Mouse (Mus musculus) neural tube, embryonic 15.5 days (tissue): ENCODE data around the gene Pex26. TPM values are rescaled to one million over a fixed set of nuclear protein-coding genes. Genes with fewer than 3 reads are reported as not detected.
A peak's percentile ranks its signal among the peaks of the same experiment; 100 is the strongest.

Experiments used
- ATAC-seq: fragments of 200-750 bp; cut with Nextera tagmentation; 2 replicates; pipeline ENCODE4 v1.8.0; 2017; ENCODE audit warnings: mild to moderate bottlenecking, moderate TSS enrichment, moderate library complexity; ENCODE audit not compliant: low FRiP score
- H3K27ac ChIP-seq: fragments of 300-500 bp; sonication (generic); replicated peaks from 2 replicates; pipeline ENCODE4 v1.5.1; 2015; ENCODE audit warnings: mild to moderate bottlenecking, inconsistent platforms
- H3K27me3 ChIP-seq: fragments of 300-500 bp; sonication (generic); replicated peaks from 2 replicates; pipeline ENCODE4 v1.6.1; 2015; ENCODE audit warnings: inconsistent platforms
- H3K36me3 ChIP-seq: fragments of 300-500 bp; sonication (generic); 2 replicates; pipeline ENCODE4 v1.6.1; 2015; ENCODE audit warnings: inconsistent platforms
- H3K4me1 ChIP-seq: fragments of 300-500 bp; sonication (generic); 2 replicates; pipeline ENCODE4 v1.6.1; 2015; ENCODE audit warnings: inconsistent platforms
- H3K4me2 ChIP-seq: fragments of 300-500 bp; sonication (generic); 2 replicates; pipeline ENCODE4 v1.6.1; 2015; ENCODE audit warnings: inconsistent platforms, mild to moderate bottlenecking, moderate library complexity
- H3K4me3 ChIP-seq: fragments of 300-500 bp; sonication (generic); replicated peaks from 2 replicates; pipeline ENCODE4 v1.5.1; 2015; ENCODE audit warnings: mild to moderate bottlenecking, inconsistent platforms
- H3K9ac ChIP-seq: fragments of 300-500 bp; sonication (generic); replicated peaks from 2 replicates; pipeline ENCODE4 v1.6.1; 2015; ENCODE audit warnings: mild to moderate bottlenecking, inconsistent platforms
- H3K9me3 ChIP-seq: fragments of 300-500 bp; sonication (generic); replicated peaks from 2 replicates; pipeline ENCODE4 v1.6.1; 2016; ENCODE audit warnings: inconsistent platforms
- WGBS: fragments of 180-500 bp; shearing (Covaris S2); methylation state at CpG from one replicate; pipeline ENCODE4 v1.1.7; 2015; ENCODE audit warnings: mixed read lengths; 5-methylcytosine and 5-hydroxymethylcytosine counted together
- polyA plus RNA-seq: library from polyadenylated mRNA; unstranded; fragments of >200 nt; fragmentation: Nextera tagmentation; extraction: Ambion mirVana; gene quantifications from 2 replicates; pipeline ENCODE4 v1.2.1, GENCODE M21; 2015

Pex26 gene
- polyA plus RNA-seq, 1 experiment from 2014 or later: 15.0 TPM

DNA sequence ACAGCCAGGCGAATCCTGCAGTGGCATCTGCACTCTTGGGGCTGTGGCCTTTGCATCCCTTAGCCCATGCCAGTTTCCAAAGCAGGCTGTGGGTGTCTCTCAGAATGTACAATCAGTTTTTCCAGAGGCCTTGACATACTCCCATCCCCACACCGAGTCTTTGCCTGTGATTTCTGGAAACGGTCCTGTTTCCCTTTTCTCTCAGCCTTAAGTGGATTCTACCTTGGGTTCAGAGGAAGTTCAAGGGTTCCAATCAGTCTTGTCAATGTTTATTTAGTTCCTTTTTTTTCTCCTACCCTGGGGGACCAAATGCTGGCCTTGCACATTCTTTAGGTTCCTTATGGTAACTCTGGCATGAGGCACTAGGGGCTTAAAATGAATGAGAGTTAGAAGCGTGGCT is 36.7 kb upstream of the Pex26 start:
- 39% methylated on average over 4 of the region's 4 CpGs for WGBS
- no peaks in the 10 kb centered on the region for H3K9me3 ChIP-seq
- H3K27me3 ChIP-seq: no peaks in the 10 kb centered on the region
- no peaks in the 10 kb centered on the region for H3K36me3 ChIP-seq
- no peak overlapping the region for H3K4me3 ChIP-seq
- H3K27ac ChIP-seq: no peak overlapping the region
- peaks cover 14% of the 10 kb centered on the region for H3K4me1 ChIP-seq
- no peak overlapping the region for H3K9ac ChIP-seq
- H3K4me2 ChIP-seq: no peak overlapping the region
- no peak for ATAC-seq

DNA sequence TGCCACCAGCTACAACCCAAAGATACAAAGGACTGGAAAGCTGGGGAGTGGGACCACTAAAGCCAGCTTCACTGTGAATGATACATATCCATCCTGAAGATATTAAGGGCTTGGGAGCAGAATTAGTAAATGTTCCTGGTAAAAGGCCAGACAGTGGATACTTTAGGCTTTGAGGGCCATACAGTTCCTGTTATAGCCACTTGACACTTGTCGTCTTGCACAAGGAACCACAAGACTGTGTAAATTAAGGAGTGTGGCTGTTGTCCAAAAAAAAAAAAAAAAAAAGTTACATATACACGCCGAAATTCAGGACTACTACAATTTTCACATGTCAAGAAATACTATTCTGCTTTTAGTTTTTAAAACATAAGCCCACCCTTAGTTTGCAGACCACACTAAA is 35.1 kb upstream of the Pex26 start:
- H3K36me3 ChIP-seq: no peaks in the 10 kb centered on the region
- no peak overlapping the region for H3K4me2 ChIP-seq
- no peaks in the 10 kb centered on the region for H3K27me3 ChIP-seq
- H3K4me1 ChIP-seq: peaks cover 17% of the 10 kb centered on the region
- WGBS: 60% methylated on average over 3 of the region's 3 CpGs
- no peak overlapping the region for H3K4me3 ChIP-seq
- no peaks in the 10 kb centered on the region for H3K9me3 ChIP-seq
- no peak for ATAC-seq
- no peak overlapping the region for H3K27ac ChIP-seq
- H3K9ac ChIP-seq: no peak overlapping the region

DNA sequence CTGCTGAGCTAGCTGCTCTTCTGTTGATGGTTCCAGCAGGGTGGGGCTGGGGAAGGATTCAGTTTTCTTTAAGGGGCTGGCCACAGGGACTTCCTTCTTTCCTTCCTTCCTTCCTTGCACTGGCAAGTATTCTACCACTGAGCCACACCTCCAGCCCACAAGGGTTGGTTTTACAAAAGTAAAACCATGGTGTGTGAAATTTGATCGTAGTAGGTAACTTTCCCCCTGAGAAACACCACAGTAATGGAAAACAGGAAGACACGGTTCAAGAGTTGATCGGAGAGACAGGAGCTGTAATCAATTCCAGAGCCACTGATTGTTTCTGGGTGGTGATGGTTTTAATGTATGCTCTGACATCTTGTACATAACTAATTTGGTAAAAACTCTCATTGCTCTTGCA is 34.0 kb upstream of the Pex26 start:
- no peak overlapping the region for H3K4me2 ChIP-seq
- H3K27me3 ChIP-seq: no peaks in the 10 kb centered on the region
- H3K9me3 ChIP-seq: no peaks in the 10 kb centered on the region
- peaks cover 8% of the 10 kb centered on the region; the same call in 1 of the 2 replicates for H3K4me1 ChIP-seq
- H3K36me3 ChIP-seq: no peaks in the 10 kb centered on the region
- no peak overlapping the region for H3K27ac ChIP-seq
- ATAC-seq: no peak
- H3K9ac ChIP-seq: no peak overlapping the region
- no peak overlapping the region for H3K4me3 ChIP-seq
- WGBS: 73% methylated on average over 3 of the region's 3 CpGs

DNA sequence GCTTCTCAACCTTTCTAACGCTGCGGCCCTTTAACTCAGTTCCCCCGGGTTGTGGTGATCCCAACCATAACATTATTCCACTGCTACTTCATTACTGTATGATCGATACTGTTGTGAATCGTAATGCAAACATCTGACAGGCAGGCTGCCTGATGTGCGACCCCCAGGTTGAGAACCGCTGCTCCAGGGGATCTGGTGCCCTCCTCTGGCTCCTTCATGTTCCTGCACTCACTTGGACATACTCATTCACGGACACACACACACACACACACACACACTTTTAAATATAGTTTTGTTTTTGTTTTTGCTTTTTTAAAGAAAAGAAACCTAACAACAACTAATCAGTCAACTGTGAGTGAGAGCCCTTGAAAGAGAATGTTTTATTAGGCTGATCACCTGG is 33.3 kb upstream of the Pex26 start:
- no peak overlapping the region for H3K9ac ChIP-seq
- H3K27me3 ChIP-seq: no peaks in the 10 kb centered on the region
- no peak overlapping the region for H3K4me3 ChIP-seq
- peaks cover 8% of the 10 kb centered on the region; the same call in 1 of the 2 replicates for H3K4me1 ChIP-seq
- H3K9me3 ChIP-seq: no peaks in the 10 kb centered on the region
- no peak overlapping the region for H3K4me2 ChIP-seq
- H3K27ac ChIP-seq: no peak overlapping the region
- 95% methylated on average over 8 of the region's 8 CpGs for WGBS
- H3K36me3 ChIP-seq: no peaks in the 10 kb centered on the region
- no peak for ATAC-seq

DNA sequence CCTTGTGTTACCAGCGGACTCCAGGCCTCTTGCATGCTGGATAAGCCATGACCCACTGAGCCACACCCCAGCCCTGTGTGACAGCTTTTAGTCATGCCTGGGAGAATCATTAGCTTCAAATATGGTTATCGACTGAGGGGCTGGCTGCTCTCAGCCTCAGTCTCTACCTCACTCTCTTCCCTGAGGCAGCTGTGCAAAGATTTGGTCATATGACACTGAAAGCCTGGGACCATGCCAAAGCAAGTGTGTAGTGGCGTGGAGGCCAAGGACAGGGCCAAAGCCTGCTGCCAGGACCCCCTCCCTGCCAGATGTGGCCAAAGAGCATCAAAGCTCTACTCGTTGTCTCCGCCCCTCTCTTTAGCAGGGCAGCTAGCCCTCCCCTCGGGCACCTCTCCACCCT is 31.7 kb upstream of the Pex26 start:
- no peaks in the 10 kb centered on the region for H3K9me3 ChIP-seq
- no peaks in the 10 kb centered on the region for H3K27me3 ChIP-seq
- ATAC-seq: no peak
- H3K4me1 ChIP-seq: peaks cover 8% of the 10 kb centered on the region; the same call in 1 of the 2 replicates
- no peak overlapping the region for H3K4me3 ChIP-seq
- H3K9ac ChIP-seq: no peak overlapping the region
- 49% methylated on average over 6 of the region's 6 CpGs for WGBS
- no peaks in the 10 kb centered on the region for H3K36me3 ChIP-seq
- no peak overlapping the region for H3K27ac ChIP-seq
- no peak overlapping the region for H3K4me2 ChIP-seq

DNA sequence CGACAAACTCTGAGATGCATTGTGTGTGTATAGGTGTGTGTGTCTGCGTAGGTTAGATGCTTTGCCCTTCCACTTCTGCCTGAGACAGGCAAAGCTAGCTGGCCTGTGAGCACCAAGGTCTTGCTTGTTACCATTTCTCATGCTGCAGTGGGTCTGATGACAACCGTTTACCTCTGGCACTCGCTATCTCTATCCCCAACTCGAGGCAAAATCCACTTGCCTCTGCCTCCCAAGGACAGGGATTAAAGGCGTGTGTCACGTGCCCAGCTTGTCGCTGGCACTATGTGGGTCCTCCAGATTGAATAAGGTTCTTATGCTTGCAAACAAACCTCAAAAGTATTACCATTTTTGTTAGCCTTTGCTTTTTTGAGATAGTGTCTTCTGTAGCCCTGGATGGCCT is 30.3 kb upstream of the Pex26 start:
- Histone ChIP-seq H3K36me3 (no peaks in the 10 kb centered on the region), H3K4me2 (no peak overlapping the region), H3K27ac (no peak overlapping the region), H3K9ac (no peak overlapping the region), H3K4me3 (no peak overlapping the region), H3K4me1 (0 out of 2 replicates have a peak, but pooled peaks cover 3% of the 10 kb centered on the region), H3K9me3 (no peaks in the 10 kb centered on the region), H3K27me3 (no peaks in the 10 kb centered on the region)
- ATAC-seq: no peak
- WGBS: 86% methylated on average over 8 of the region's 8 CpGs

DNA sequence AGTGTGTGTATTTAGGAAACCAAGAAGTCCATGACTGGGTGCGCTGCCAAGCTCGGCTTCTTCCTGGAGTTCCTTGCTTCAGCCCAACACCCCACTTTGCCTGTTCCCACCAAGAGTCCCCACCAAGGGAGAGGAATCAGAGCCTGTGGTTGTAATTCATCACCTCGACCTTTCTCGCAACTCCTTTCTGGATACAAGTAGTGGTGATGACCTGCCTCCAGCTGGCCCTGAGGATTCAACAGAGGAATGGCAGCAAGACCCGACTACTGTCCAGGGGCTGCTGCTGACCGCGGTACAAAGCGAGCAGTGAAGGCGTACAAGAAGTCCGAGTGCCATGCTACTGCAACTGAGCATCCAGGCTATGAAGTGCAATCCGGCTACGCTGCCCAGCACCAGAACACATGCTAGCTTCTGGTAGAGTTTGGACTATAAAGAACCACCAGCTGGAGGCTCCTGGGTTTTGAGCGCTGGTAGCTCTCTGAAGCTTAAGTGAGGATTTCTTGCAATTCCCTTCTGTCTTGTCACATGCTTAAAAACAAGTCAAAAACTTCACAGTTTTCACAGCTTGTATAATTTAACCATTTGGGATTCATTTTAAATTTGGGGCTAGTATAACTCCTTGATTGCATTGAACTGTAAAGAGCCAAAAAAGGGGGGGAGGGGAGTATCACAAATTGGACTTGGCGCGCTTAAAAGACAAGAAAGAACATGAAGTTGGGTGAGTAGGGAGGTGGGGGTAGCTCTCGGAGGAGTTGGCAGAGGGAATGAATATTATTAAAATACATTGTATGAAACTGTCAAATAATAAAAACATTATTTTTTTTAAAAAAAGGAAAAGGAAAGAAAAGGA is 28.8 kb upstream of the Pex26 start:
- WGBS: 86% methylated on average over 16 of the region's 16 CpGs
- H3K4me1 ChIP-seq: 0 out of 2 replicates have a peak, but pooled peaks cover 3% of the 10 kb centered on the region
- no peak overlapping the region for H3K4me3 ChIP-seq
- no peaks in the 10 kb centered on the region for H3K27me3 ChIP-seq
- ATAC-seq: no peak
- H3K27ac ChIP-seq: no peak overlapping the region
- no peak overlapping the region for H3K9ac ChIP-seq
- no peak overlapping the region for H3K4me2 ChIP-seq
- no peaks in the 10 kb centered on the region for H3K9me3 ChIP-seq
- no peaks in the 10 kb centered on the region for H3K36me3 ChIP-seq

DNA sequence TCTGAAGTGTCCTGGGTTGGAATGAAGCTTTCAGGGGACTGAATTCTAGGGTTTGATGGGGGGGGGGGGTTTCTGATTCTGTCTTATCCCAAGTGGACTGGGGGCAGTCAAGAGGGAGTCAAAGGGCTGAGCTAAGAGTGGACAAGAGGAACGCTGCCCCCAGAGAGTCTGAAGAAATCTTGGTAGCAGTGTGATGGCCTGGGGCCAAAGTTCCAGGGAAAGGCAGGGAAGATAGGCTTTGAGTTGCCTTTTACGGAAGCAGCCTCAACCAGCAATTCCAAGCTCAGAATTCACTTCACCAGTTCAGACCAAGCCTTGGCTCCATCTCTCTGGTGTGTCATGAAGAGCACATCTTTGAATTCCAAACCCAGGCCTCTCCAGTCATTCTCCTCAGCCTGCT is 27.4 kb upstream of the Pex26 start:
- Histone ChIP-seq H3K36me3 (no peaks in the 10 kb centered on the region), H3K4me3 (no peak overlapping the region), H3K27ac (no peak overlapping the region), H3K9ac (no peak overlapping the region), H3K4me2 (no peak overlapping the region), H3K4me1 (0 out of 2 replicates have a peak, but pooled peaks cover 3% of the 10 kb centered on the region), H3K27me3 (no peaks in the 10 kb centered on the region), H3K9me3 (no peaks in the 10 kb centered on the region)
- 89% methylated on average over 2 of the region's 2 CpGs for WGBS
- ATAC-seq: no peak

DNA sequence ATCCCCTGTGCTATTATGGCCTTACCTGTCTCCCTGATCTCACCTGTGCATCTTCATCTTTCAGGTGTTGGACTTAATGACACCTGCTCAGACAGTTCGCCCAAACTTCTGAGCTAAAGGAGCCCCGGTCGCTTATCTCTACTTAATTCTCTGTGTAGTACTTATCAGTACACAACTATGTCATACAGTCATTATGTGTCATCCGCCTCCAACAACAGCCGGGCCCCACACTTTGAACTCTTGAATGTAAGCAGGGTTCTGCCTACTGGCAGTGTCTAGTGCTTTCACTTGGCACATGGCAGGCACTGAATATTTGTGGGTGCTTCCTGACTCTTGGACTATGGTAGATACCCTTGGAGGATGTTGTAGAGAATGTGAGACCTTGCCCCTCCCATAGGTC is 23.9 kb upstream of the Pex26 start:
- no peak overlapping the region for H3K4me3 ChIP-seq
- H3K27ac ChIP-seq: no peak overlapping the region
- no peak for ATAC-seq
- H3K36me3 ChIP-seq: no peaks in the 10 kb centered on the region
- 93% methylated on average over 5 of the region's 5 CpGs for WGBS
- no peak overlapping the region for H3K9ac ChIP-seq
- no peaks in the 10 kb centered on the region for H3K9me3 ChIP-seq
- H3K4me2 ChIP-seq: no peak overlapping the region
- no peaks in the 10 kb centered on the region for H3K4me1 ChIP-seq
- H3K27me3 ChIP-seq: no peaks in the 10 kb centered on the region

DNA sequence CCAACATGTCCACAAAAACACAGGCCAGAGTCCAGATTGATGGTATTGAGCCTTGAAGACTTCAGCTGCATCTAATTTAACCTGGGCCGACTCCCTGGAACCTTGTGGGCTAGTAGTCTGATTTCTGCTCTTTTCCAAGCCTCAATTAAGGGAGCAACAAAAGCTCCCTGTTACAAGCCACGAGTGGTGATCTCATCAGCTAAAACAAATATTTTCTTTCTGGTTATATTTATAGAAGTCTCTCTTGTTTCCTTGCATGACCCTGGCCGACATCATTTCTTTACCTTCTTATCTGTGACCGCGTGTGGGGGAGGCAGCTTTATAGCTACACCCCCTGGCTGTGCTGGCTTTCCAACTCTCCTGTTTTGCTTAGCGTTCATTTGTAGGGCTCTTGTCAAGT is 23.3 kb upstream of the Pex26 start:
- H3K36me3 ChIP-seq: no peaks in the 10 kb centered on the region
- no peak overlapping the region for H3K9ac ChIP-seq
- WGBS: 75% methylated on average over 6 of the region's 6 CpGs
- no peak overlapping the region for H3K4me2 ChIP-seq
- H3K4me1 ChIP-seq: no peaks in the 10 kb centered on the region
- H3K4me3 ChIP-seq: no peak overlapping the region
- H3K27me3 ChIP-seq: no peaks in the 10 kb centered on the region
- H3K9me3 ChIP-seq: no peaks in the 10 kb centered on the region
- ATAC-seq: no peak
- no peak overlapping the region for H3K27ac ChIP-seq

DNA sequence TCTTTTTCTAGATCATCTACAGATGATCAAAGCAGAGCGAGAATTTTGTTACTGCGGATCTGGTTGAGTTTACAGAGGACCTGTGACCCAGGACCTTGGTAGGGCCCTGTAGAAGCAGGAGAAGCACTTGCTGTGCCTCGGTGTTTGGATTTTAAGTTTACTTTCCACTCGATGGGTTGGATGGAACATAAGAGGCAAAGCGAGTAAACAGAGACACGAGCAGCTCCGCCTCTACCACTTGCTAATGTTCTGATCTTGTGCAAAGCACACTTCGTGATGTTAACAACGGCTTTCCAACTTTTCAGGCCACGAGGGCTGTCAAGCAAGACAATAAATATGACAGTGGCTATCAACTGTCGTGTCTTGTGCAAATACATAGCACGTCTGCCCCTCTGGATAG is 20.9 kb upstream of the Pex26 start:
- Histone ChIP-seq H3K9me3 (no peaks in the 10 kb centered on the region), H3K4me3 (no peak overlapping the region), H3K4me1 (peaks cover 6% of the 10 kb centered on the region), H3K36me3 (no peaks in the 10 kb centered on the region), H3K27ac (no peak overlapping the region), H3K27me3 (no peaks in the 10 kb centered on the region), H3K4me2 (no peak overlapping the region), H3K9ac (no peak overlapping the region)
- no peak for ATAC-seq
- 85% methylated on average over 12 of the region's 12 CpGs for WGBS

DNA sequence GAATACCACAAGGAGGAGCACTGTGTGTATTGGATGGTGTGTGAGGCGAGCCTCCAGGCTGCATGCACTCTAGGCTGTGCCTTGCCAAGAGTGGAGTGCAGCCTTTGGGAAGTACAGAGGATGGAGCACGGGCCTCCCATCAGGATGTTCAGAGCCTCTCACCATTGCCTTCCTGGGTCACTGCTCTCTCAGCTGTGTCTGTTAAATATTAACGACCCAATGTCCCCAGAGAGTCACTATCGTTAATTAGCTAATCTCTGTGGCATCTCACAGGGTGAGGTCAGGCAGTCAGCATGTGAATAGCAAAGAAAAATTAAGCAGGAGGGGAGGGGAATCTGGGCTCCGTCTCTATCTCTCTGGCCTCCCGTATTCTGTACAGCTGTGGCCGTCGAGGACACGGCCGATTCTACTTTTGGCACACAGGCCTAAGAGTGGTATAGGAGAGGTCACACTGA is 17.3 kb upstream of the Pex26 start:
- H3K27me3 ChIP-seq: no peaks in the 10 kb centered on the region
- H3K4me2 ChIP-seq: no peak overlapping the region
- H3K4me1 ChIP-seq: peaks cover 6% of the 10 kb centered on the region
- no peaks in the 10 kb centered on the region for H3K36me3 ChIP-seq
- H3K9ac ChIP-seq: no peak overlapping the region
- peak; percentile 41; the same call in 1 of the 2 replicates for ATAC-seq
- H3K27ac ChIP-seq: no peak overlapping the region
- WGBS: 12% methylated on average over 10 of the region's 10 CpGs
- H3K9me3 ChIP-seq: no peaks in the 10 kb centered on the region
- H3K4me3 ChIP-seq: no peak overlapping the region
